Mouse (Mus musculus) olfactory bulb, adult 2 months (tissue): ENCODE data around the gene Rex1bd. TPM values are rescaled to one million over a fixed set of nuclear protein-coding genes. Genes with fewer than 3 reads are reported as not detected.

Source experiments
- H3K27ac ChIP-seq: fragments of 200-500 bp; 2 replicates; pipeline ENCODE4 v1.5.1; 2012; ENCODE audit warnings: low read depth, low read length; ENCODE audit not compliant: insufficient read depth
- H3K4me1 ChIP-seq: fragments of 200-500 bp; 2 replicates; pipeline ENCODE4 v1.6.1; 2012; ENCODE audit warnings: low read length; ENCODE audit not compliant: control insufficient read depth, insufficient read depth
- H3K4me3 ChIP-seq: fragments of 200-500 bp; 2 replicates; pipeline ENCODE4 v1.5.1; 2012; ENCODE audit warnings: mild to moderate bottlenecking, low read depth, low read length, moderate library complexity; ENCODE audit not compliant: insufficient read depth
- CTCF ChIP-seq: fragments of 200-500 bp; IDR thresholded peaks from 2 replicates; pipeline ENCODE4 v1.5.1; 2012; ENCODE audit warnings: low read depth, mild to moderate bottlenecking, low read length, moderate library complexity; ENCODE audit not compliant: insufficient read depth
- POLR2A ChIP-seq: fragments of 200-500 bp; IDR thresholded peaks from 2 replicates; pipeline ENCODE4 v1.6.1; 2012; ENCODE audit warnings: mild to moderate bottlenecking, low read depth, low read length, moderate library complexity; ENCODE audit not compliant: insufficient read depth
- WGBS: fragments of 180-500 bp; shearing (Covaris S2); methylation state at CpG from one replicate; pipeline ENCODE4 v1.1.7; 2018; 5-methylcytosine and 5-hydroxymethylcytosine counted together
- polyA plus RNA-seq: library from polyadenylated mRNA; stranded (reverse); fragments of >200 nt; gene quantifications from 2 replicates; pipeline ENCODE4 v1.2.4, GENCODE M21; 2012; ENCODE audit warnings: low replicate concordance; ENCODE audit not compliant: missing spikeins, insufficient read depth, insufficient read length

Gene Rex1bd
- polyA plus RNA-seq, 1 experiment, result not detected

GRCm38 (mm10) chr8:70465701-70466100 lies 40.9 kb downstream of the Rex1bd start:
- H3K27ac ChIP-seq, result no peak overlapping the region
- H3K4me1 ChIP-seq, result peaks cover 61% of the 10 kb centered on the region
- TF ChIP-seq POLR2A (no peak), CTCF (no peak)
- H3K4me3 ChIP-seq, result no peak overlapping the region
- over 99% methylated on average over 4 of the region's 4 CpGs for WGBS

DNA sequence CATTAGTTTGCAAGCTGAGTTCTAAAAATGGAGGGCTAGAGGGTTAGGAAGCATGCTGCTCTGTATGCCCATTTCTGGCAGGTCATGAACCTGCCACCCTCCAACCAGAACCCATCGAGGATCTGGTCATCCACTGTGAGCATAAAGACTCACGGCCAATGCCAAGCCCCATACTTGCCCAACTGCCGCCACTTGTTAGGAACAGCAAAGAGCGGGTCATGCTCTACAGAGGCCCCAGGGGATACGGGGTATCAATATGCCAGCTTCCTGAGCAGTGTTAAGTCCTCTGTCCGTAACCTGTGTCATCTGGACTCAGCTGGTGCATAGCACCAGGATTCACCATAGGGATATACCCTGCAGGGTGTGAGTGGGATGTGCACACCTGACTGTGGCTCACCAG lies 42.4 kb downstream of the Rex1bd start:
- Histone ChIP-seq H3K4me1 (peaks cover 50% of the 10 kb centered on the region), H3K4me3 (no peak overlapping the region), H3K27ac (no peak overlapping the region)
- WGBS, result 93% methylated on average over 6 of the region's 6 CpGs
- TF ChIP-seq CTCF (no peak), POLR2A (no peak)

DNA sequence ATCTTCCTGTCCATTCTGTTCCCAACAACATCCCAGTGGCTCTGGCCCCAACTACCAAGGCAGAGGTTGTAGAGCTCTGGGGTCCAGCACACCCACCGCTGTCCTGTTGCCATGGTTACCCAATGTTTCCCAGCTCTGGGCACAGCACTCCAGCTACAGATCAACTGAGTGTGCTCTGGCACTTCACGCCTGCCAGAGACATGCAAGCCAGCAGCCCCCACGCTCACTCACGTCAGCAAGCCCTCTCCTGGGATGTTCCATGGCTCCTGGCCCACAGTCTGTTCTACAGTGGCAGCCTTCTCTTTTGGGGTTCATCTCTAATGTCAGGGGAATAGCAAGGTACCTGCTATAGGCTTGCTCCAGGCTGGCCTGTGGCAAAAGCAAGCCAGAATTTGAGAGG lies 43.2 kb downstream of the Rex1bd start:
- WGBS, result 44% methylated on average over 4 of the region's 4 CpGs
- peaks cover 43% of the 10 kb centered on the region for H3K4me1 ChIP-seq
- no peak for TF ChIP-seq POLR2A
- no peak for TF ChIP-seq CTCF
- no peak overlapping the region for H3K4me3 ChIP-seq
- no peak overlapping the region for H3K27ac ChIP-seq

DNA sequence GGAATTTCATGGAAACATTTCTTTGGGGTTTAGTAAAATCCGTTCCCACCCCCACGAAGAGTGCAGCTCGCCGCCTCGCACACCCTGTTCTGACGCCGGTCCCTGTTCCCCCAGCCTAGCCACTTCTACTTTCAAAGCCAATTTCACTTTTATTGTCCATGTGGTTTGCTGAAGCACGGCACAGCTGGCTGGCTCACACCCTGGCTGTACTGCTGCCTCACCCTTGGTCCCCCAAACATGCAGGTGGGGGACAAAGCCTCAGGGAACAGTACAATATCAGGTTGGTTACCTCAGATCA lies 44.1 kb downstream of the Rex1bd start:
- Histone ChIP-seq H3K4me1 (peaks cover 38% of the 10 kb centered on the region), H3K27ac (no peak overlapping the region), H3K4me3 (no peak overlapping the region)
- no peak for TF ChIP-seq POLR2A
- TF ChIP-seq CTCF, result no peak
- 74% methylated on average over 8 of the region's 8 CpGs for WGBS

DNA sequence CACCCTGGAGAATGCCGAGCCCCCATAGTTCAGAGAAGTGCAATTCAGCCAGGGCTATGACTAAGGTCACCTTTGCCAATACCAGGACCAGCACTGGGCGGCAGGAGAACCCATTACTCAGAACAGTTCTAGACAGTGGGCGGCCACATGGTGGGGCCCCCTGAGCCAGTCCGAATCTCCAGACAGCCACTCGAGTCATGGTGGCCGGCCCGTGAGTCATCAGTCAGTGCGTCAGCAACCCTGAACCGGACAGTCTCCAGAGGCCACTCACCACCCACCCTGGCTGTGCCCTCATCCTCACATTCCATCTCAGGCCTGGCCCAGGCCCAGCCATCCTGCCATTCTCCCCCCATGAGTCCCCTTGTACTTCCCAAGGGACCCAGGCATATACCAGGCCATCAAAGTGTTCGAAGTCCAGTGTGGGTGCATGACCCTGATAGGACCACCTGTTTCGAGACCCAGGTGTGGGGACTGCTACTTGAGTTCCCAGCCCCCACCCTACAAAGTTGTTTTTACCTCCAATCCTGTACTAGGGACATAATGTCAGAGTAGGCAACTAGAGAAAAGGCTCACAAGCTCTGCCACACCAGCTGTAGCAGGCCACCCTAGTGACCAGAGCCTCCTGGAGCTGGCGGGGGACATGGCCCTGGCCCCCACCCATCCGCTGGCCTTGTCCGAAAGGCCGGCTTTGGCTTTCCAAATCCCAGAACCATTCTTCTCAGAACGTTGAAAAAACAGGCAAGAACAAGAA lies 44.6 kb downstream of the Rex1bd start:
- no peak for TF ChIP-seq POLR2A
- WGBS, result 81% methylated on average over 16 of the region's 16 CpGs
- H3K27ac ChIP-seq, result no peak overlapping the region
- peaks cover 34% of the 10 kb centered on the region for H3K4me1 ChIP-seq
- no peak overlapping the region for H3K4me3 ChIP-seq

DNA sequence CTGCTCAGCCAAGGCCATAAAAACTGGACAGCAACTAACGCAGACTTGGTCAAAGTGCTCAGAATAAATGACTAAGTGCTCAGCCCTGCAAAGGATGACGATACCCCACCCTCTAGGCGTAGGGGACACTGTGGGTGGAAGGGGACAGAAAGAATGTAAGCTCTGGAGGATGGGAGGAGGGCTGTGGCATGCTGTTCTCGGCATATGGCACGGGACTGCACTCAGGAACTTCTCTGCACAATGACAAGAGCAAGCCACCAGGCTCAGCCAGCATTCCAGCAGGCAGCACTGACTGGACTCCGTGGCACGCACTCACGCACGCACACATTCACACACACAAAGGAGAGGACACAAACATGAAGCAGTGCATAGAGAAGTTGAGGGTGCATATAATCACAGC lies 45.9 kb downstream of the Rex1bd start:
- 70% methylated on average over 9 of the region's 9 CpGs for WGBS
- peaks cover 33% of the 10 kb centered on the region for H3K4me1 ChIP-seq
- H3K27ac ChIP-seq, result no peak overlapping the region
- TF ChIP-seq CTCF (no peak), POLR2A (no peak)
- H3K4me3 ChIP-seq, result no peak overlapping the region

DNA sequence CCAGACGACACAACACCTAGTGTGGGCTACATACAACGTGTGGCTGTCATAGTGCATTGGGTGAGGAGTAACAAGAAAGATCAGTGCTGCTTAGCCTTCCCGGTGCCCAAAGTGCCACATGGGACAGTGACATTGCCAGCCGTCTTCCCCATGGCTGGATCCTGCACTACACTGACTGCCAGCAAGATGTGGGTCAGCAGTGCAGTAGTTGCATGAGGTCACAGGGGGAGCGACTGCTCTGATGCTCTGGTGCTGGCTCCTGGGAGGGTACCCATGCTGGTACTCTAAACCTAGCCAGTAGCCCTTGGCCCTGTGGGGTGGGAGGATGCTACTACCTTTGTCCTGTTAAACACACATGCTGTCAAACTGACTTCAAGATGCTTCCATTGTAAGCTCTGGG lies 46.4 kb downstream of the Rex1bd start:
- WGBS, result 77% methylated on average over 5 of the region's 5 CpGs
- TF ChIP-seq CTCF (no peak), POLR2A (no peak)
- H3K4me1 ChIP-seq, result peaks cover 36% of the 10 kb centered on the region
- H3K4me3 ChIP-seq, result no peak overlapping the region
- no peak overlapping the region for H3K27ac ChIP-seq

GRCm38 (mm10) chr8:70459636-70460035 lies 46.9 kb downstream of the Rex1bd start:
- Histone ChIP-seq H3K4me3 (no peak overlapping the region), H3K4me1 (peaks cover 39% of the 10 kb centered on the region), H3K27ac (no peak overlapping the region)
- no peak for TF ChIP-seq POLR2A
- 96% methylated on average over 2 of the region's 2 CpGs for WGBS

DNA sequence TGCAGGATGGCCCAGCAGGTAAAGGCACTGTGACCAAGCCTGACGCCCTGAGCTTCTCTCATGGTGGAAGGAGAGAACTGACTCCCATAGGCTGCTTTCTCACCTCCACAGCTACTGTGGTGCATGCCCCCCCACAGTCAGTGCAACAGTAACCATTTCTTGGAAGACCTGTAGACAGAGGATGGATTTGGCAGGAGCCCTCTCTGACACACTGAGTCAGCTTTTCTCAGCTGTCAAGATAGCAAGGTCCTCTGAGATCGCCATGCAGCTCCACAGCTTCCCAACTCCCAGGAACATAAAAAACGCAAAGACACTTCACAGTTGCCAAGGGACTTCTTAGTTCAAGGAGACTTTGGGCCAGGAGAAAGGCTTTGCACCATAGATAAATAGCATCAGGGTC lies 48.1 kb downstream of the Rex1bd start:
- H3K27ac ChIP-seq, result no peak overlapping the region
- peaks cover 42% of the 10 kb centered on the region for H3K4me1 ChIP-seq
- H3K4me3 ChIP-seq, result no peak overlapping the region
- WGBS, result 81% methylated on average over 3 of the region's 3 CpGs
- TF ChIP-seq CTCF (no peak), POLR2A (no peak)

- H3K4me1 ChIP-seq, result peaks cover 43% of the 10 kb centered on the region
- H3K4me3 ChIP-seq, result no peak overlapping the region
- WGBS, result 93% methylated on average over 6 of the region's 6 CpGs
- no peak overlapping the region for H3K27ac ChIP-seq
- no peak for TF ChIP-seq POLR2A
- no peak for TF ChIP-seq CTCF
Measured at GRCm38 (mm10) chr8:70457882-70458281, 48.7 kb downstream of the Rex1bd start.
